Mouse (Mus musculus) limb, embryonic 15.5 days (tissue): ENCODE results near the gene Csf2ra. TPM values are rescaled to one million over a fixed set of nuclear protein-coding genes. Genes with fewer than 3 reads are reported as not detected.
"Not testable (repeated sequence)": the region's sequence is repeated elsewhere in the genome, so short reads cannot be mapped to it uniquely, and the experiment has no call there.

Experiments used
- ATAC-seq: fragments of 200-750 bp; cut with Nextera tagmentation; 2 replicates; pipeline ENCODE4 v1.8.0; 2017; ENCODE audit warnings: low read depth, moderate TSS enrichment; ENCODE audit not compliant: insufficient number of reproducible peaks, low FRiP score, low TSS enrichment
- H3K27ac ChIP-seq: fragments of 300-500 bp; sonication (generic); 2 replicates; pipeline ENCODE4 v1.5.1; 2015; ENCODE audit warnings: moderate library complexity, mild to moderate bottlenecking, inconsistent platforms
- H3K27me3 ChIP-seq: fragments of 300-500 bp; sonication (generic); 2 replicates; pipeline ENCODE4 v1.6.1; 2015; ENCODE audit warnings: inconsistent platforms
- H3K36me3 ChIP-seq: fragments of 300-500 bp; sonication (generic); 2 replicates; pipeline ENCODE4 v1.6.1; 2015; ENCODE audit warnings: inconsistent platforms
- H3K4me1 ChIP-seq: fragments of 300-500 bp; sonication (generic); 2 replicates; pipeline ENCODE4 v1.6.1; 2015; ENCODE audit warnings: inconsistent platforms
- H3K4me2 ChIP-seq: fragments of 300-500 bp; sonication (generic); 2 replicates; pipeline ENCODE4 v1.6.1; 2015; ENCODE audit warnings: mild to moderate bottlenecking, inconsistent platforms
- H3K4me3 ChIP-seq: fragments of 300-500 bp; sonication (generic); 2 replicates; pipeline ENCODE4 v1.5.1; 2015; ENCODE audit warnings: mild to moderate bottlenecking, inconsistent platforms
- H3K9ac ChIP-seq: fragments of 300-500 bp; sonication (generic); 2 replicates; pipeline ENCODE4 v1.6.1; 2015; ENCODE audit warnings: inconsistent platforms
- H3K9me3 ChIP-seq: fragments of 300-500 bp; sonication (generic); 2 replicates; pipeline ENCODE4 v1.6.1; 2016; ENCODE audit warnings: inconsistent platforms
- WGBS: fragments of 180-500 bp; shearing (Covaris S2); methylation state at CpG from one replicate; pipeline ENCODE4 v1.1.7; 2015; 5-methylcytosine and 5-hydroxymethylcytosine counted together
- polyA plus RNA-seq: library from polyadenylated mRNA; unstranded; fragments of >200 nt; fragmentation: Nextera tagmentation; extraction: Ambion mirVana; gene quantifications from 2 replicates; pipeline ENCODE4 v1.2.1, GENCODE M21; 2015

Gene Csf2ra
- polyA plus RNA-seq, 1 experiment from 2014 or later: 39.0 TPM

DNA sequence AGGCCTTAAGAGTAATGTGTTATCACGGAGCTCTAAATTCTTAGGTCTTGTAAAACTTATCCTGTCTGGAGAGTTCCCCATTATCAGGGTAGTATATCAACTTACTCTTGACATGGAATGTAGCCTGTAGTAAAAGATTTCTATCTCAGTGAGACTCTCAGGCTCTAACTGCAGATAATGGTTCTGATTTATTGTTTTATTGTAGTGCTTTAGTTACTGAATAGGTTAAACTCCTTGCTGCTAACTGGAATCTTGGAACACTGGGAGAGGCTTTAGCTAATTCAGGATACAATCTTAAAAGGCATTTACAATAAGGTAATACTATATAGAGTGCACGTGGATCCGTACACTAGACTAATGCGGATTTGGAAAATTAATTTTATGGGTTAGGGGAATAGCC is 19.1 kb upstream of the Csf2ra start:
- H3K27me3 ChIP-seq, H3K4me3 ChIP-seq, H3K27ac ChIP-seq, H3K4me2 ChIP-seq, H3K36me3 ChIP-seq, ATAC-seq, H3K4me1 ChIP-seq, H3K9me3 ChIP-seq, H3K9ac ChIP-seq: not testable (repeated sequence)
- 53% methylated on average over 4 of the region's 4 CpGs for WGBS

DNA sequence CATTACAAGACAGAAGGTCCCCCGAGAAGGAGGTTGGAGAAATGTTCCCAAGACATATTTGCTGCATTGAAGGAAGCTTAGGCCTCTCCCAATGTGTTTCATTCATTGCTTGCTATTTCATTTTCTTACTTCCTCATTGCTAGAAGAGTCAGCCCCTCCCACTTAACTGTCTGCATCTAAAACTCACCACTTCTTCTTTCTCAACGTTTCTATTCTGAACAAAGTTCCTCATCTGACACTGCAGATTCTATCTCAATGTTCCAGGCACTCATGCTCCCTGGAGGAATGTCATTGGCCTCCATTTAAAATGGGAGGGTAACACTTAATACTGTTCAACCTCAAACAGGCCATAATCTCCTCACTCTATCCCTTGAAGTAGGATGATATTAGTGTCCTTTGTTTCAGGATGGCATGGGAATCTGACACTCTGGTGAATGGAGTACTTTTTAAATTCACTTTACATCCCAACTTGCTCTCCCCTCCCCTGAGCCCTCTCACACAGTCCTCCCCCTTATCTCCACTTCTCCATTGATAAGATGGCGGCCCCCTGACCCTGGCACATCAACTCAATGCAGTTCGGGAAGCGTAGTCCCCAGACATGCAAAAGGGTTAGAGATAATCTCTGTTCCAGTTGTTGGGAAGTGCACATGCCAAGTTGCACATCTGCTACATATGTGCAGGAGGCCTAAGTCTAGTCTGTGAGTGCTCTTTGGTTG is 16.6 kb upstream of the Csf2ra start:
- H3K27ac ChIP-seq: no peak overlapping the region
- H3K36me3 ChIP-seq: no peaks in the 10 kb centered on the region
- H3K4me1 ChIP-seq: no peaks in the 10 kb centered on the region
- ATAC-seq: no peak
- H3K4me3 ChIP-seq: no peak overlapping the region
- H3K27me3 ChIP-seq: no peaks in the 10 kb centered on the region
- WGBS: 77% methylated on average over 5 of the region's 5 CpGs
- no peak overlapping the region for H3K9ac ChIP-seq
- no peak overlapping the region for H3K4me2 ChIP-seq
- no peaks in the 10 kb centered on the region for H3K9me3 ChIP-seq

DNA sequence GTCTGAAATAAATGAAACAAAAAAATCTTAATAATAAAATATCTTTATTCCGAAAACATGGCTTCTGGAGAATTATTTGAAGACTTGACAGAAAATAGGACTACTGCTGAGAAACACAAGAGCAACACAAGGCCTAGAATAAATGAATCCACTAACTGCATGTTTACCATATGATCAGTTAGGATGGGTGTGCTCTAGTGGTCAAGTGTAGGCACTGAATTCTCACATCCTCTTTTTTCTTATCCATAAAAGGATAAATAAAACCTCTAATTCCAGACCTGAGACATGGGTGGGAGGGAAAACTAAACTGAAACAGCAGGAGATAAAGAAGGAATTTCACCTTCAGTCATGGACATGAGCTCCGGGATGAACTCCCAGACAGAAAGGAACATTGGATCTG is 9.7 kb upstream of the Csf2ra start:
- 79% methylated on average over 2 of the region's 2 CpGs for WGBS
- H3K9me3 ChIP-seq: no peaks in the 10 kb centered on the region
- ATAC-seq: no peak
- H3K27me3 ChIP-seq: no peaks in the 10 kb centered on the region
- no peaks in the 10 kb centered on the region for H3K36me3 ChIP-seq
- H3K4me3 ChIP-seq: no peak overlapping the region
- H3K9ac ChIP-seq: no peak overlapping the region
- H3K27ac ChIP-seq: no peak overlapping the region
- H3K4me1 ChIP-seq: no peaks in the 10 kb centered on the region
- no peak overlapping the region for H3K4me2 ChIP-seq

DNA sequence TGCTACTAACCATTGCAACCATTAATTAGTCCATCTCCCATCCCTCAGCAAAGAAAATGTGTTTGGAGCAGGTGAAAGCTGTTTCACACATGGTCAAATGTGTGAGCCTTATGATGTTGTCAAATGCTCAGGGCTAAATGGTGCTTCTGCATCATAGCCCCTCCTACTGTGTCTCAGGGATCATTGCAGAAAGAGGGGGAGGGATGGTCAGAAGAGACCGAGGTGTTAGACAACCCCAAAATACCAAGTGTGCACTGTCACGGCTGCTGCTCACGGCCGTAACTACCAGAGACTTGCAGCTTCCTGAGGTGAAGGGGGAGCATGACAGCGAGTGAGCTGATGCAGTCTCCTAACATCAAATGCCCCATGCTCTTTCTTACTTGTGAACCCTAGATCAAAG is 6.3 kb upstream of the Csf2ra start:
- Histone ChIP-seq H3K4me1 (no peaks in the 10 kb centered on the region), H3K4me3 (no peak overlapping the region), H3K9me3 (no peaks in the 10 kb centered on the region), H3K36me3 (no peaks in the 10 kb centered on the region), H3K4me2 (no peak overlapping the region), H3K27me3 (no peaks in the 10 kb centered on the region), H3K27ac (no peak overlapping the region), H3K9ac (no peak overlapping the region)
- WGBS: 49% methylated on average over 5 of the region's 5 CpGs
- no peak for ATAC-seq

DNA sequence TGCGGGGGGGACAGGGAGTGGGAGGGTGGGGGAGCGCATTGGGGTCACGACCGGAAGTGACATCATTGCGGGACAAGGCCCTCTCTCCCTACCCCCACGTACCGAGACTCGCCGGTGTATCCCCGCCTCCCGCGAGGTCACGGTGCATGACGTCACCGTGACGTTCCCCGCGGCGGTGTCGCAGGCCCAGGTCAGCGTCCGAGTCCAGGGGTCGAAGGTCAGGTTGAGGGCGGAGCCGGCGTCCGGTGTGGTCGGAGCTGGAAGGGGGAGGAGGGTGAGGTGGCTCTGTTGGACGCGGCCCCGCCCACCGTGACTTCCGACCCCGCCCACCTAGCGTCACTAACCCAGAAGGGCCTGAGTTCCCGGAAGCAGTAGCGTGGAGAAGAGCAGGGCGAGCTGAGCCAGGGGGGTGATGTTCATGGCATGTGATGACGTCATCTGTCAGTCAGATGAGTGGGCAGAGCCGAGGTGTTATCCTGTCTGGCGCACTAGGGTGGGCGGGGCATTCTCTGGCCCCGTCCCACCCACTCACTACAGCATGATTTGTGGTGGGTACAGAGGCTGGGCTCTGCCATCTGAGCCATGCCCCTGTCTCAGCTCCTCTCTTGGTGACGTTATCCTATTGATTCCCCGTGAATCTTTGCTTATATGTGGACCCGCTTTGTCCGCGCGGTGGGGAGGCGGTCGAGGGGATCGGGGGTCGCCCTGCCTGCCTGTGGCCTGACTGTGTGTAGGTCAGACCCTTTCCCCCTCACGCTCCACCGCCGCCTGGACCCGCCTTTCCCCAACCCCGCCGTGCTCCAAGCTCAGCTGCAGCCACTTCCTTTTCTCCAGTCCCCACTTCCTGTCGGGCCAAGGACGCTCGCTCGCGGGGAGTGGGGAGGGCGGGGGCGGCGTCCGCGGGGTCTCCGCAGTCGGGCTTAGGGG is 1.0 kb downstream of the Csf2ra start:
- Histone ChIP-seq H3K36me3 (no peaks in the 10 kb centered on the region), H3K4me1 (peaks cover 21% of the 10 kb centered on the region), H3K9me3 (no peaks in the 10 kb centered on the region), H3K27ac (peak overlapping the region; percentile 93), H3K4me3 (peak overlapping the region; percentile 56), H3K27me3 (no peaks in the 10 kb centered on the region), H3K9ac (0 out of 2 replicates have a peak overlapping the region, but pooled peaks have one; percentile 17), H3K4me2 (peak overlapping the region; percentile 65)
- 3% methylated on average over 67 of the region's 71 CpGs for WGBS
- ATAC-seq: peak; percentile 88

DNA sequence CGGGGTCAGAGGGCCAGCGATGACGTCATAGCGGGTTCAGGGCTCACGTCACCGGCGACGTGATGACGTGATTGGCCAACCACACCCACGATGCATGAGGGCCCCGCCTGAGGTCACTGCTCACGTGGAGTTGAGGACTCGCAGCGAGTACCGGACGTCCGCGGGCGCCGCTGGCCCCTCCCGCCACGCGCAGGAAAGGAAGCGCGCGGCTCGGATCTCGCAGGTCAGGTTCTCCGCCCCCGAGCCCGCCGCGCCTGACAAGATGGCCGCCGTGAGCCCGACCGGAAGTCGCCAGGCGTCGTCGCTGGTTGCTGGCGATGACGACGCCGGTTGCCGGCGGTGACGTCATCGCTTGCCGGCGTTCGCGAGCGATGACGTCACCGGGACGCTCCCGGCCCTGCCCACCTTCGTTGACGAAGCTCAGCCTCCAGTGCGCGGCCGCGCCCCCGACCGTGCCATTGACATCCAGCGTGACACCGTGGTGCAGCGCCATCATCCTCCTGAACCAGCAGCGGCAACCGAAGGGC is 1.8 kb downstream of the Csf2ra start:
- Histone ChIP-seq H3K4me1 (peaks cover 21% of the 10 kb centered on the region), H3K36me3 (no peaks in the 10 kb centered on the region), H3K9ac (0 out of 2 replicates have a peak overlapping the region, but pooled peaks have one; percentile 17), H3K4me3 (peak overlapping the region; percentile 56), H3K9me3 (no peaks in the 10 kb centered on the region), H3K27ac (peak overlapping the region; percentile 93), H3K4me2 (peak overlapping the region; percentile 65), H3K27me3 (no peaks in the 10 kb centered on the region)
- ATAC-seq: peak; percentile 16; the same call in 1 of the 2 replicates
- 2% methylated on average over 71 of the region's 71 CpGs for WGBS

DNA sequence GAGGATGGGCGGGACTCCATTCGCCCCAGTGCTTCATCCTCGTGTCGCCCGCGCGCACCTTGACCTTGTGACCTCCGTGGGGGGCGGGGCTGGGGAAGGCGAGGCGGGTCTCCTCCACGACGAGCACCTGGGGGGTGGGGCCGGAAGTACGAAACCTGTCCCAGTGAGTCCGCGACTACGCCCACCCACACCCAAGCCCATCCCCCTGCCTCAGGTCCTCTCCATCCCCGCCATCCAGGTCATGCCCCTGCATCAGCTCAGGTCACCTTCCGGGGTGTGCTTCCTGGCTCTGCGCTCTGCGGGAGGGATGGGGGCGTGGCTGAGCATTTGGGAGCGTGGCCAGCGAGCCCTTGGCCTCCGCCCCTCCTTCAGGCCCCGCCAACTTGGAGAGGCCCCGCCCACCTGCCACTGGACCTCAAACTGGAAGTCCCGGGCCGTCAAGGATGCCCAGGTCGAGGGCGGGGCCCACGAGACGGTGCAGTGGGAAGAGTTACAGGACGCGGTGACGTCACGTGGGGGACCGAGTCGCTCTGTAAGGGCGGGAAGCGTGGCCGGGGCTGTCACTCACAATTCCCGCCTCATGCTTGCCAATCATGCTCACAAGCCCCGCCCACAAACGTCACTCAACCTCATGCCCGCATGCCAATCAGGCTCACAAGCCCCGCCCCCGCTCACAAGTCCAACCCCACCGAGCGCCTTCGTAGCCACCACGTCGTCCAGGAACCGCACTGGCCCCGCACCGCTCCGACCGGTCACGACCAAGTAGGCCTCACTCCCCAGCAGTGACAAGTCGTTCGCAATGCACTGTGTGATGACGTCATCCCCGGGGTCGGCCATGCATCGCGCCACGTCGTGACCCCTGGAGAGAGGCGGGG is 2.5 kb downstream of the Csf2ra start:
- Histone ChIP-seq H3K27ac (peak overlapping the region; percentile 93), H3K4me1 (peaks cover 21% of the 10 kb centered on the region), H3K9ac (no peak overlapping the region), H3K9me3 (no peaks in the 10 kb centered on the region), H3K4me2 (peak overlapping the region; percentile 65), H3K4me3 (peak overlapping the region; percentile 56), H3K36me3 (no peaks in the 10 kb centered on the region), H3K27me3 (no peaks in the 10 kb centered on the region)
- ATAC-seq: peak; percentile 68
- WGBS: 7% methylated on average over 69 of the region's 70 CpGs

DNA sequence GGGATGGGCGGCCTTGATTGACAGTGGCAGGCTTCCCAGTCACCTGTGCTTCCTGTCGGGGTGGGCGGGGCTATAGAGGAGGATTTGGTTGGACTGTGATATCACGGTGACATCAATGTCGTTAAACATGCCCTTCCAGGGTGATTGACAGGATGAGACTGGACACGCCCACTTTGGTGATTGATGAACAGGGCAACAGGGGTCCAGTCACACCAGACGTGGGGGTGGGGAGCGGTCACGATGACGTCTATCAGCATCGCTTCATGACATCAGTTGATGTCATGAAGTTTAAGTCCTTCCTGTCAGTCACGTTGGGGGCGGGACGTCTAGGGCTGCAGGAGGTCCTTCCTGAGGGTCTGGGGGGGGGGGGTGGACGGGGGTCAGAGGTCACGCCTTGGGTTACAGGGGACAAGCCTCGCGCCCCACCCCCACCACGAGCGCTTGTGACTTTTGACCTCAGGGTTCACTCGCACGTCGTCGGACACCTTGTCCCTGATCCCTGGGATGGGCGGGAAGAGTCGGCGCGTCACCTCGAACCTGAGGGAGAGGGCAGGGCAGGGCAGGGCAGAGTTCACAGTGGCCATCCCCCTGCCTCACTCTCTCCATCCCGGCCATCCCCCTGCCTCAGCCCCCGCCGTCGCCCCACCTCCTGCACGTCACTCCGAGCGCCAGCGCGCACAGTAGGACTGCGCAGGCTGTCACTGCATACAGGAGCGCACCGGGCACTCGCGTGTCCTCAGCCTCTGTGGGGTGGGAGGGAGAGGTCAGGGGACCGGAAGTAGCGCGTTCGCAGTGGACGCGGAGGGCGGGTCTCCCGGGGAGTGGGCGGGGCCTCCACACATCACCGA is 3.3 kb downstream of the Csf2ra start:
- peak; percentile 5; the same call in 1 of the 2 replicates for ATAC-seq

DNA sequence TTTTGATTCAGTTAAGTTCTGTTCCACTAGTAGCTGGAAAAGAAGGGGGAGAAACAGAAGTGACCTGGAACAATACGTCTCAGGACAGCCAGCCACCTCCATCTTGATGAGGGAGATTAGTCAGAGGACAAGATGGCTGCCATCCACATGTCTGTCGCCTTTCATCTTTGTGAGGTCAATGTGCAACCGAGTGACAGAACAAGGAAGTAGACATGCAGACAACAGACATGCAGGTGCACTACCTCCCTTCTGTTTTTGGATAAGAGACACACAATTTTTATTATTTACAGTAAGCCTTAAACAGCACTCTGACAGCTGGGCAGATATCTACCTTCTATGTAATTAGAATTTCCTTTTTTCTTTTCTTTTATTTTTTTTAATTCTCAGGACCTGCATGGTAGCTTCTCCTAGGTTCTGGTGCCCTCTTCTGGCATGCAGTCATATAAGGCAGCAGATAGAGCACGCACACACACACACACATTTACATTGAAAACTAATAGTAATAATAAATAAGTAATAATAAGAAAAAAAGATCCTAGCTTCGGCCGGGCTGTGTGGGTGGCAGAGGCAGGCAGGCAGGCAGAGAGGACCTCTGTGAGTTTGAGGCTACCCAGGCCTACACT is 4.4 kb downstream of the Csf2ra start:
- H3K4me2 ChIP-seq: no peak overlapping the region
- H3K27me3 ChIP-seq: no peaks in the 10 kb centered on the region
- H3K4me1 ChIP-seq: peaks cover 21% of the 10 kb centered on the region
- H3K9ac ChIP-seq: no peak overlapping the region
- H3K27ac ChIP-seq: no peak overlapping the region
- no peak for ATAC-seq
- WGBS: 92% methylated on average over 6 of the region's 6 CpGs
- no peaks in the 10 kb centered on the region for H3K9me3 ChIP-seq
- no peaks in the 10 kb centered on the region for H3K36me3 ChIP-seq
- no peak overlapping the region for H3K4me3 ChIP-seq

More for the DNA sequence above, 3.3 kb downstream of the Csf2ra start:
- H3K9ac ChIP-seq: no peak overlapping the region
- peaks cover 21% of the 10 kb centered on the region for H3K4me1 ChIP-seq
- H3K27me3 ChIP-seq: no peaks in the 10 kb centered on the region
- peak overlapping the region; percentile 65 for H3K4me2 ChIP-seq
- peak overlapping the region; percentile 56 for H3K4me3 ChIP-seq
- 31% methylated on average over 53 of the region's 53 CpGs for WGBS
- no peaks in the 10 kb centered on the region for H3K9me3 ChIP-seq
- H3K27ac ChIP-seq: peak overlapping the region; percentile 93; the same call in 1 of the 2 replicates
- no peaks in the 10 kb centered on the region for H3K36me3 ChIP-seq

DNA sequence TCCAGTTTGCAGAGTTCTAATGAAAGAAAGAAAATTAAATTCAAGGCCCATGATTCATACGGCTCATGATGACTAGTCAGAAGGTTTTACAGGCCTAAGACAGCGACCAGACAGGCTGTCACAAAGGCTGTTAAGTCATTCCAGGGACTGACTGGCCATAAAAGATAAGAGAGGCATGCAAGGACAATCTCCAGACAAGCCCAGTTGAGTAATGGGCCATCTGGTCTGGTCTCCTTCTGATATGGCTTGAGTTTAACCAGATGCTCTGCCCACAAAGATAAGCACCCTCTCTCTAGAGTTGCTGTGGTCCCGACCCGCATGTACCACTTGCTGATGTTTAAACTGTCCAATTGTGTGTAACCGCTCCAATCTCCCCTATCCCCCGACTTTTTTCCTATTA is 20.7 kb downstream of the Csf2ra start:
- not testable (repeated sequence) for H3K4me3 ChIP-seq, H3K4me1 ChIP-seq, H3K36me3 ChIP-seq, H3K9ac ChIP-seq, H3K4me2 ChIP-seq, H3K27me3 ChIP-seq, H3K27ac ChIP-seq, H3K9me3 ChIP-seq, ATAC-seq
- WGBS: 72% methylated on average over 6 of the region's 6 CpGs
